In the genomic region with DNA sequence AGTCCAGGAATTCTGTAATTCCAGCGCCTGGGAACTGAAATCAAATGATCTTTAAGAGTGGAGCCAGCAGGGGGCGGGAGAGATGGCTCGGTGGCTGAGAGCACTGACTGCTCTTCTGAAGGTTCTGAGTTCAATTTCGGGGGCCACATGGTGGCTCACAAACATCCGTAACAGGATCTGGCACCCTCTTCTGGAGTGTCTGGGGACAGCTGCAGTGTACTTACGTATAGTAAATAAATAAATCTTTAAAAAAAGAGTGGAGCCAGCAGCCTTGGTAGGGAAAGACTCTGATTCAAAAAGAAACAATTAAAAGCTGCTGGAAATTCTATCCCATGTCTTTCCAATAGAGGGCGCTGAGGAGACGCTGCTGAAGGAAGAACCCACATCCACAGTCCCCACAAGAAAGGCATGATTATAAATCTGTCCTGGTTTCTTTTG, we compare ENCODE assay signal across 9 mouse cellular contexts. TPM values are rescaled to one million over a fixed set of nuclear protein-coding genes. Genes with fewer than 3 reads are reported as not detected.
DNase-seq lines count a peak whose midpoint lies in the region; ATAC-seq and TF ChIP-seq lines count a peak whose summit lies in the region.
"Had no signal": no experiment of that assay in that cellular context is flagged by ENCODE, and none has a peak within 500 bp of the region (broad histone marks: within the 10 kb centered on the region; RNA-seq: fewer than 3 reads in every experiment).

No protein-coding gene starts in this region.

- TF ChIP-seq CTCF in kidney, postnatal 0 days (IDR thresholded peaks at IDR 0.05; ENCODE audit: low read depth) = peak; percentile 73

- no peaks in the 10 kb centered on the region for H3K9me3 ChIP-seq in kidney, postnatal 0 days (replicated peaks; ENCODE audit: low read length)
- H3K9me3 ChIP-seq: limb, embryonic 12.5 days had no signal

- H3K4me1 ChIP-seq in kidney, postnatal 0 days (replicated peaks; ENCODE audit: insufficient read depth, low read length) = peaks cover 7% of the 10 kb centered on the region; the same call in 1 of the 2 replicates

- H3K9ac ChIP-seq in kidney, postnatal 0 days (ENCODE audit: low read depth, low read length) = no peak overlapping the region
- H3K9ac ChIP-seq: limb, embryonic 12.5 days had no signal

- no peak overlapping the region for H3K27ac ChIP-seq in kidney, postnatal 0 days
- H3K27ac ChIP-seq: limb, embryonic 12.5 days had no signal

- WGBS in kidney, postnatal 0 days = 14% methylated on average over 8 of the region's 8 CpGs

- no peak overlapping the region for H3K4me2 ChIP-seq in kidney, postnatal 0 days (ENCODE audit: low read length)
- H3K4me2 ChIP-seq: limb, embryonic 12.5 days had no signal

- peak; percentile 32 for DNase-seq in gastrocnemius, postnatal 10 days
- no peak for DNase-seq in gastrocnemius, adult 18-20 months (ENCODE audit: low spot score)
- DNase-seq in ovary, postnatal 36 days (ENCODE audit: low spot score) = peak; percentile 24
- DNase-seq in ovary, postnatal 14 days (ENCODE audit: low spot score) = no peak
- peak; percentile 56 for DNase-seq in cerebellum, adult 8-10 months
- peak; percentile 81 for DNase-seq in kidney, postnatal 0 days (ENCODE audit: low spot score)
- DNase-seq in retina, postnatal 7 days (ENCODE audit: low read depth, low spot score) = peak; percentile 34
- no peak for DNase-seq in layer of hippocampus, adult 11-12 months (ENCODE audit: low spot score)

- H3K27me3 ChIP-seq in kidney, postnatal 0 days (ENCODE audit: insufficient read depth, low read length) = no peaks in the 10 kb centered on the region
- H3K27me3 ChIP-seq: limb, embryonic 12.5 days had no signal

- no peak overlapping the region for H3K4me3 ChIP-seq in kidney, postnatal 0 days (replicated peaks; ENCODE audit: low read depth, low read length)
- H3K4me3 ChIP-seq: limb, embryonic 12.5 days had no signal

- ATAC-seq in kidney, postnatal 0 days (replicated peaks; ENCODE audit: low FRiP score, low read depth) = no peak

- no peaks in the 10 kb centered on the region for H3K36me3 ChIP-seq in kidney, postnatal 0 days (ENCODE audit: insufficient read depth, low read length)
- H3K36me3 ChIP-seq: limb, embryonic 12.5 days had no signal

RNA-seq across cellular contexts. Expression of a gene that starts 8.7 kb away (rescaled TPM):
- total RNA-seq in gastrocnemius, postnatal 10 days (2021) = 1 to 10 TPM; 4.0 to 7.3 TPM
- 1 to 10 TPM; 4.1 to 5.3 TPM for total RNA-seq in gastrocnemius, adult 18-20 months (2021)
- polyA plus RNA-seq in kidney, postnatal 0 days (2015; fragmentation: Nextera tagmentation; extraction: Ambion mirVana) = 4.9 and 5.4 TPM in 2 replicates

RNA-seq across cellular contexts. Expression of a gene that starts 23.6 kb away (rescaled TPM):
- 10 to 100 TPM; 21.5 to 21.9 TPM for total RNA-seq in gastrocnemius, postnatal 10 days (2021)
- 10 to 100 TPM; 18.7 to 23.2 TPM for total RNA-seq in gastrocnemius, adult 18-20 months (2021)
- polyA plus RNA-seq in kidney, postnatal 0 days (2015; fragmentation: Nextera tagmentation; extraction: Ambion mirVana) = 57.1 and 64.2 TPM in 2 replicates

RNA-seq across cellular contexts. Expression of a gene that starts 23.7 kb away (rescaled TPM):
- total RNA-seq in gastrocnemius, postnatal 10 days (2021) = 1 to 10 TPM in 1 of 2 experiments, under 1 TPM in 1; 0.84 to 1.3 TPM
- total RNA-seq in gastrocnemius, adult 18-20 months (2021) = 1 to 10 TPM in 1 of 2 experiments, under 1 TPM in 1; 0.50 to 1.2 TPM
- 1.1 and 1.3 TPM in 2 replicates for polyA plus RNA-seq in kidney, postnatal 0 days (2015; fragmentation: Nextera tagmentation; extraction: Ambion mirVana)

RNA-seq across cellular contexts. Expression of a gene that starts 24.9 kb away (rescaled TPM):
- under 1 TPM in 1 of 2 experiments, not detected in 1; 0.12 TPM for total RNA-seq in gastrocnemius, postnatal 10 days (2021)
- not detected for total RNA-seq in gastrocnemius, adult 18-20 months (2021)
- polyA plus RNA-seq in kidney, postnatal 0 days (2015; fragmentation: Nextera tagmentation; extraction: Ambion mirVana) = not detected in 2 replicates
- polyA plus RNA-seq: limb, embryonic 12.5 days had no signal

RNA-seq across cellular contexts. Expression of a gene that starts 26.2 kb away (rescaled TPM):
- 10 to 100 TPM; 14.3 to 15.5 TPM for total RNA-seq in gastrocnemius, postnatal 10 days (2021)
- 10 to 100 TPM; 14.8 to 15.3 TPM for total RNA-seq in gastrocnemius, adult 18-20 months (2021)
- polyA plus RNA-seq in kidney, postnatal 0 days (2015; fragmentation: Nextera tagmentation; extraction: Ambion mirVana) = 40.2 and 44.0 TPM in 2 replicates

Comparison
In these comparisons a context has a peak if more than half of its experiments do, and no peak if none do; other contexts are left out.
1. DNase-seq: peak in gastrocnemius, postnatal 10 days (single experiment), ovary, postnatal 36 days (single experiment), cerebellum, adult 8-10 months (single experiment), kidney, postnatal 0 days (single experiment) and retina, postnatal 7 days (single experiment); none in gastrocnemius, adult 18-20 months (single experiment), ovary, postnatal 14 days (single experiment) and layer of hippocampus, adult 11-12 months (single experiment).